Mouse (Mus musculus): ENCODE measurements around the gene Pianp. TPM values are rescaled to one million over a fixed set of nuclear protein-coding genes. Genes with fewer than 3 reads are reported as not detected.
A peak's percentile ranks its signal among the peaks of the same experiment; 100 is the strongest.

The Pianp gene
- polyA plus RNA-seq, 1 experiment from 2014 or later, result 1.6 TPM

DNA sequence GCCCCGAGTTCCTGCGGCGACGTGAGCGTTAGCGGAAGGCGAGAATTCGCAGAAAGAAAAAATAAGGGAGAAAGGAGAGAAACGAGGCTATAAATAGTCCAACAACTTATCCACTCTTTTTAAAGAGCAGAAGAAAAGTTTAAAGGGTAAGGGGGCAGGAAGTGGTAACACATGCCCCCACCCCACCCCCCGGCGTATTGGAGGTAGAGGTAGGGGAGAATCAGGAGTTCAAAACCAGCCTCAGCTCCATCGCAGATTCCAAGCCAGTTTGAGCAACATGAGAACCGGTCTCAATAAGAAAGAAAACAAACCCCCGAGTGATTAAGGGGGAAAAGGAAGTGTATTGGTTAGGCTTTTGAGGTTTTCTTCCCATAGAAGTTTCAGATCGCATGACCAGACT lies 30.7 kb upstream of the Pianp start:
- H3K9me3 ChIP-seq (ENCODE audit: control insufficient read depth, low read length), result peaks cover 2% of the 10 kb centered on the region; the same call in 1 of the 2 replicates
- peaks cover 10% of the 10 kb centered on the region for H3K4me1 ChIP-seq (ENCODE audit: control insufficient read depth, insufficient read depth, low read length)
- H3K27me3 ChIP-seq (ENCODE audit: control insufficient read depth, insufficient read depth, low read length), result no peaks in the 10 kb centered on the region
- no peak for DNase-seq (ENCODE audit: low spot score, missing footprints)
- H3K27ac ChIP-seq (ENCODE audit: low read depth, low read length), result peak overlapping the region; percentile 75
- peak overlapping the region; percentile 91 for H3K4me2 ChIP-seq
- 13% methylated on average over 15 of the region's 15 CpGs for WGBS
- no peak for ATAC-seq (ENCODE audit: low FRiP score)
- peaks cover 5% of the 10 kb centered on the region; the same call in 1 of the 2 replicates for H3K36me3 ChIP-seq (ENCODE audit: control insufficient read depth, insufficient read depth, low read length)
- peak overlapping the region; percentile 96 for H3K9ac ChIP-seq (ENCODE audit: low read length)
- peak overlapping the region; percentile 84 for H3K4me3 ChIP-seq (ENCODE audit: low read depth, low read length)

DNA sequence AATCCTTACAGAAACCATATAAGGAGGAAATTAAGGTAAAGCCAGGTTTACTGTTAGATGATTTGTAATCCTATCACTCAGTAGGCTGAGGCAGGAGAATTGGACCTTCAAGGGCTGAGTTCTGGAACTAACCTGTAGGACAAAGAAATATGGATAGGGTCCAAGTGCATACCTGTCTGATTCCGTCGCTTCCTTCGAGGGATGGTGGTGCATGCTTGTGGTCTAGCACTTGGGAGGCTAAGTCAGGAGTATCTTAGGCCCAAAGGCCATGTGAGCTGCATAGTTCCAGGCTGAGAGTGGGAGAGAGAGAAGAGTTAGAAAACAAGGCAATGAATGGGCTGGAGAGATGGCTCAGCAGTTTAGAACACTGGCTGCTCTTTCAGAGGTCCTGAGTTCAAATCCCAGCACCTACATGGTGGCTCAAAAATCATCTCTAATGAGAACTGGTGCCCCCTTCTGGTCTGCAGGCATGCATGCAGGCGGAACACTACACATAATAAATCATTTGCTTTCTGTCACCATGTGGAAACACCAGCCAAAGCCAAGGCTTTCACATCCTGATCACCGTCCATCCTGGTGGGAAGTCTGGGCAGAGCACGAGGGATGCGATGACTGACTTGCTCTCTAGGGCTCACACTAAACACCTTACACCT lies 29.9 kb upstream of the Pianp start:
- ATAC-seq (ENCODE audit: low FRiP score) (no peak), DNase-seq (ENCODE audit: low spot score, missing footprints) (peak; percentile 86)
- H3K27ac ChIP-seq (ENCODE audit: low read depth, low read length), result no peak overlapping the region
- peaks cover 2% of the 10 kb centered on the region; the same call in 1 of the 2 replicates for H3K9me3 ChIP-seq (ENCODE audit: control insufficient read depth, low read length)
- 96% methylated on average over 7 of the region's 7 CpGs for whole genome bisulfite sequencing
- H3K4me2 ChIP-seq, result peak overlapping the region; percentile 91; the same call in 1 of the 2 replicates
- no peak overlapping the region for H3K9ac ChIP-seq (ENCODE audit: low read length)
- H3K36me3 ChIP-seq (ENCODE audit: control insufficient read depth, insufficient read depth, low read length), result peaks cover 2% of the 10 kb centered on the region; the same call in 1 of the 2 replicates
- peaks cover 10% of the 10 kb centered on the region for H3K4me1 ChIP-seq (ENCODE audit: control insufficient read depth, insufficient read depth, low read length)
- H3K27me3 ChIP-seq (ENCODE audit: control insufficient read depth, insufficient read depth, low read length), result no peaks in the 10 kb centered on the region
- no peak overlapping the region for H3K4me3 ChIP-seq (ENCODE audit: low read depth, low read length)

DNA sequence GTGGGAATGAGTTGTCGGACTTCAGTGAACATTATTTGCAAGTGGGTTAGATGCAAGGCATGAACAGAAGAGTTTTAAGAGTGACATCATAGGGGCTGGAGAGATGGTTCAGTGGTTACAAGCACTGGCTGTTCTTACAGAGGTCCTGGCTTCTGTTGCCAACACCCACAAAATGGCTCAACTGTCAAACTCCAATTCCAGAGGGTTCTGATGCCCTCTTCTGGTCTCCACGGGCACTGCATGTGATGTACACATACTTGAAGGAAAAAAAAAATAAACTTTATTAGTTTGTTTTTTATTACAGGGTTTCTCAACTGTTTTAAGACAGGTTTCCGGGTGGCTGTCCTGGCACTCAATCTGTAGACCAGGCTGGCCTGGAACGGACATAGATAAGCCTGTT lies 28.7 kb upstream of the Pianp start:
- Histone ChIP-seq H3K9me3 (ENCODE audit: control insufficient read depth, low read length) (peaks cover 2% of the 10 kb centered on the region; the same call in 1 of the 2 replicates), H3K4me3 (ENCODE audit: low read depth, low read length) (no peak overlapping the region), H3K27me3 (ENCODE audit: control insufficient read depth, insufficient read depth, low read length) (no peaks in the 10 kb centered on the region), H3K4me1 (ENCODE audit: control insufficient read depth, insufficient read depth, low read length) (peaks cover 10% of the 10 kb centered on the region), H3K4me2 (no peak overlapping the region), H3K9ac (ENCODE audit: low read length) (no peak overlapping the region), H3K36me3 (ENCODE audit: control insufficient read depth, insufficient read depth, low read length) (no peaks in the 10 kb centered on the region), H3K27ac (ENCODE audit: low read depth, low read length) (no peak overlapping the region)
- WGBS, result 57% methylated on average over 4 of the region's 4 CpGs
- peak; percentile 85 for DNase-seq (ENCODE audit: low spot score, missing footprints)
- ATAC-seq (ENCODE audit: low FRiP score), result no peak

- Histone ChIP-seq H3K27ac (ENCODE audit: low read depth, low read length) (no peak overlapping the region), H3K4me1 (ENCODE audit: control insufficient read depth, insufficient read depth, low read length) (no peaks in the 10 kb centered on the region; the same call in 1 of the 2 replicates), H3K4me3 (ENCODE audit: low read depth, low read length) (no peak overlapping the region), H3K36me3 (ENCODE audit: control insufficient read depth, insufficient read depth, low read length) (no peaks in the 10 kb centered on the region), H3K9ac (ENCODE audit: low read length) (no peak overlapping the region), H3K27me3 (ENCODE audit: control insufficient read depth, insufficient read depth, low read length) (peaks cover 27% of the 10 kb centered on the region), H3K9me3 (ENCODE audit: control insufficient read depth, low read length) (0 out of 2 replicates have a peak, but pooled peaks cover 3% of the 10 kb centered on the region), H3K4me2 (no peak overlapping the region)
- ATAC-seq (ENCODE audit: low FRiP score) (no peak), DNase-seq (ENCODE audit: low spot score, missing footprints) (no peak)
- 83% methylated on average over 4 of the region's 4 CpGs for WGBS
Measured at GRCm38 (mm10) chr6:124992241-124992640, 4.3 kb upstream of the Pianp start.

- 89% methylated on average over 9 of the region's 9 CpGs for whole genome bisulfite sequencing
- H3K4me1 ChIP-seq (ENCODE audit: control insufficient read depth, insufficient read depth, low read length), result no peaks in the 10 kb centered on the region; the same call in 1 of the 2 replicates
- H3K27ac ChIP-seq (ENCODE audit: low read depth, low read length), result no peak overlapping the region
- H3K4me3 ChIP-seq (ENCODE audit: low read depth, low read length), result no peak overlapping the region
- H3K36me3 ChIP-seq (ENCODE audit: control insufficient read depth, insufficient read depth, low read length), result no peaks in the 10 kb centered on the region
- 0 out of 2 replicates have a peak, but pooled peaks cover 3% of the 10 kb centered on the region for H3K9me3 ChIP-seq (ENCODE audit: control insufficient read depth, low read length)
- H3K27me3 ChIP-seq (ENCODE audit: control insufficient read depth, insufficient read depth, low read length), result peaks cover 38% of the 10 kb centered on the region
- H3K4me2 ChIP-seq, result no peak overlapping the region
- H3K9ac ChIP-seq (ENCODE audit: low read length), result no peak overlapping the region
- ATAC-seq (ENCODE audit: low FRiP score) (no peak), DNase-seq (ENCODE audit: low spot score, missing footprints) (no peak)
Measured at GRCm38 (mm10) chr6:124993365-124993764, 3.1 kb upstream of the Pianp start.

DNA sequence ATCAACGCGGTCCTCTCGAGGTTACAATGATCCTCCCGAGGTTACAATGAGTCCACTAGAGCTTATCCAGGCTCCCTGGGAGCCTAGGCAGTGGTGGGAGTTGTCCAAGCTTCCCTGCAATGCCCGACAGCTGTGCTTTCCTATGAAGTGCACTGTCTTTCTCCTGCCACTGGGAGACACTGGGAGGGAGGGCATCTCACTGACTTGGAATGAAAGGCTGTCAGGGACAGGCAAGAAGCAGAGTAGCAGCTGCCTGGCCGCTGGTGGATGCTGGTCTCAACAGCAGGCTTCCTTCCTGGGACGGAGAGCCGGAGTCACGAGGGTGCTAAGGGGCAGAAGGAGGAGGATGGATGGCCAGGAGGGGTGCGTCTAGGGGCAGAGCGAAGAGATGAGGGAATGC lies 2.6 kb upstream of the Pianp start:
- Histone ChIP-seq H3K9ac (ENCODE audit: low read length) (peak overlapping the region; percentile 34; the same call in 1 of the 2 replicates), H3K9me3 (ENCODE audit: control insufficient read depth, low read length) (0 out of 2 replicates have a peak, but pooled peaks cover 3% of the 10 kb centered on the region), H3K27ac (ENCODE audit: low read depth, low read length) (no peak overlapping the region), H3K36me3 (ENCODE audit: control insufficient read depth, insufficient read depth, low read length) (no peaks in the 10 kb centered on the region), H3K27me3 (ENCODE audit: control insufficient read depth, insufficient read depth, low read length) (peaks cover 43% of the 10 kb centered on the region), H3K4me1 (ENCODE audit: control insufficient read depth, insufficient read depth, low read length) (no peaks in the 10 kb centered on the region; the same call in 1 of the 2 replicates), H3K4me2 (0 out of 2 replicates have a peak overlapping the region, but pooled peaks have one; percentile 4), H3K4me3 (ENCODE audit: low read depth, low read length) (no peak overlapping the region)
- peak; percentile 45; the same call in 1 of the 2 replicates for ATAC-seq (ENCODE audit: low FRiP score)
- DNase-seq (ENCODE audit: low spot score, missing footprints), result no peak
- WGBS, result 12% methylated on average over 11 of the region's 11 CpGs

- Histone ChIP-seq H3K4me2 (no peak overlapping the region), H3K9me3 (ENCODE audit: control insufficient read depth, low read length) (no peaks in the 10 kb centered on the region), H3K27ac (ENCODE audit: low read depth, low read length) (no peak overlapping the region), H3K9ac (ENCODE audit: low read length) (no peak overlapping the region), H3K36me3 (ENCODE audit: control insufficient read depth, insufficient read depth, low read length) (no peaks in the 10 kb centered on the region), H3K4me1 (ENCODE audit: control insufficient read depth, insufficient read depth, low read length) (no peaks in the 10 kb centered on the region; the same call in 1 of the 2 replicates), H3K4me3 (ENCODE audit: low read depth, low read length) (no peak overlapping the region), H3K27me3 (ENCODE audit: control insufficient read depth, insufficient read depth, low read length) (peaks cover 52% of the 10 kb centered on the region)
- WGBS, result 82% methylated on average over 7 of the region's 7 CpGs
- DNase-seq (ENCODE audit: low spot score, missing footprints) (no peak), ATAC-seq (ENCODE audit: low FRiP score) (no peak)
Measured at GRCm38 (mm10) chr6:124995246-124995645, 1.2 kb upstream of the Pianp start.

- ATAC-seq (ENCODE audit: low FRiP score), result no peak
- Histone ChIP-seq H3K36me3 (ENCODE audit: control insufficient read depth, insufficient read depth, low read length) (no peaks in the 10 kb centered on the region), H3K9me3 (ENCODE audit: control insufficient read depth, low read length) (no peaks in the 10 kb centered on the region), H3K4me3 (ENCODE audit: low read depth, low read length) (peak overlapping the region; percentile 57; the same call in 1 of the 2 replicates), H3K4me1 (ENCODE audit: control insufficient read depth, insufficient read depth, low read length) (no peaks in the 10 kb centered on the region; the same call in 1 of the 2 replicates), H3K27ac (ENCODE audit: low read depth, low read length) (no peak overlapping the region), H3K27me3 (ENCODE audit: control insufficient read depth, insufficient read depth, low read length) (peaks cover 53% of the 10 kb centered on the region), H3K9ac (ENCODE audit: low read length) (no peak overlapping the region), H3K4me2 (peak overlapping the region; percentile 100; the same call in 1 of the 2 replicates)
- WGBS, result 53% methylated on average over 8 of the region's 8 CpGs
- DNase-seq (ENCODE audit: low spot score, missing footprints), result peak; percentile 88
Measured at GRCm38 (mm10) chr6:124995831-124996403, 577 bp upstream of the Pianp start.

- ATAC-seq (ENCODE audit: low FRiP score) (no peak), DNase-seq (ENCODE audit: low spot score, missing footprints) (peak; percentile 88)
- 11% methylated on average over 8 of the region's 8 CpGs for WGBS
- H3K27ac ChIP-seq (ENCODE audit: low read depth, low read length), result no peak overlapping the region
- no peak overlapping the region for H3K9ac ChIP-seq (ENCODE audit: low read length)
- H3K9me3 ChIP-seq (ENCODE audit: control insufficient read depth, low read length), result no peaks in the 10 kb centered on the region
- H3K4me1 ChIP-seq (ENCODE audit: control insufficient read depth, insufficient read depth, low read length), result no peaks in the 10 kb centered on the region; the same call in 1 of the 2 replicates
- H3K27me3 ChIP-seq (ENCODE audit: control insufficient read depth, insufficient read depth, low read length), result peaks cover 53% of the 10 kb centered on the region
- no peaks in the 10 kb centered on the region for H3K36me3 ChIP-seq (ENCODE audit: control insufficient read depth, insufficient read depth, low read length)
- no peak overlapping the region for H3K4me3 ChIP-seq (ENCODE audit: low read depth, low read length)
- no peak overlapping the region for H3K4me2 ChIP-seq
Measured at GRCm38 (mm10) chr6:124998066-124998465, 1.6 kb downstream of the Pianp start.

Data from midbrain, embryonic 11.5 days (tissue).